Mouse (Mus musculus): Measurements from ENCODE around the gene Crocc. TPM values are rescaled to one million over a fixed set of nuclear protein-coding genes. Genes with fewer than 3 reads are reported as not detected.

Crocc gene
- polyA plus RNA-seq, 1 experiment from 2014 or later = 10.1 TPM

- H3K36me3 ChIP-seq (ENCODE audit: insufficient read depth, low read length) = peaks cover 72% of the 10 kb centered on the region
- no peak overlapping the region for H3K4me3 ChIP-seq (ENCODE audit: low read length)
- H3K27ac ChIP-seq (ENCODE audit: low read length) = no peak overlapping the region
- no peak overlapping the region for H3K4me2 ChIP-seq (replicated peaks; ENCODE audit: low read depth, low read length)
- no peaks in the 10 kb centered on the region for H3K9me3 ChIP-seq (ENCODE audit: low read length)
- no peak overlapping the region for H3K9ac ChIP-seq (replicated peaks; ENCODE audit: low read length)
- H3K4me1 ChIP-seq (ENCODE audit: insufficient read depth, low read length) = no peaks in the 10 kb centered on the region
- H3K27me3 ChIP-seq (ENCODE audit: insufficient read depth, low read length) = no peaks in the 10 kb centered on the region
- ATAC-seq (ENCODE audit: low FRiP score, low TSS enrichment) = no peak
- 60% methylated on average over 4 of the region's 4 CpGs for WGBS
These were observed 9.4 kb upstream of the Crocc start for GRCm38 (mm10) chr4:141069731-141070130.

GRCm38 (mm10) chr4:141068655-141069054, 8.3 kb upstream of the Crocc start:
- no peak overlapping the region for H3K4me3 ChIP-seq (ENCODE audit: low read length)
- H3K9me3 ChIP-seq (ENCODE audit: low read length) = no peaks in the 10 kb centered on the region
- H3K27me3 ChIP-seq (ENCODE audit: insufficient read depth, low read length) = no peaks in the 10 kb centered on the region
- no peaks in the 10 kb centered on the region for H3K4me1 ChIP-seq (ENCODE audit: insufficient read depth, low read length)
- H3K9ac ChIP-seq (replicated peaks; ENCODE audit: low read length) = no peak overlapping the region
- no peak overlapping the region for H3K27ac ChIP-seq (ENCODE audit: low read length)
- H3K36me3 ChIP-seq (ENCODE audit: insufficient read depth, low read length) = peaks cover 68% of the 10 kb centered on the region
- 92% methylated on average over 8 of the region's 8 CpGs for WGBS
- H3K4me2 ChIP-seq (replicated peaks; ENCODE audit: low read depth, low read length) = no peak overlapping the region
- no peak for ATAC-seq (ENCODE audit: low FRiP score, low TSS enrichment)

GRCm38 (mm10) chr4:141067516-141068046, 7.2 kb upstream of the Crocc start:
- 81% methylated on average over 9 of the region's 9 CpGs for WGBS
- Histone ChIP-seq H3K9me3 (ENCODE audit: low read length) (no peaks in the 10 kb centered on the region), H3K27ac (ENCODE audit: low read length) (no peak overlapping the region)

GRCm38 (mm10) chr4:141066709-141067515, 6.6 kb upstream of the Crocc start:
- no peak overlapping the region for H3K27ac ChIP-seq (ENCODE audit: low read length)

More at GRCm38 (mm10) chr4:141067516-141068046, 7.2 kb upstream of the Crocc start:
- H3K9ac ChIP-seq (replicated peaks; ENCODE audit: low read length) = no peak overlapping the region
- no peak overlapping the region for H3K4me3 ChIP-seq (ENCODE audit: low read length)
- no peaks in the 10 kb centered on the region for H3K27me3 ChIP-seq (ENCODE audit: insufficient read depth, low read length)
- peaks cover 57% of the 10 kb centered on the region for H3K36me3 ChIP-seq (ENCODE audit: insufficient read depth, low read length)
- H3K4me2 ChIP-seq (replicated peaks; ENCODE audit: low read depth, low read length) = no peak overlapping the region
- ATAC-seq (ENCODE audit: low FRiP score, low TSS enrichment) = no peak
- no peaks in the 10 kb centered on the region for H3K4me1 ChIP-seq (ENCODE audit: insufficient read depth, low read length)

GRCm38 (mm10) chr4:141065123-141065522, 4.8 kb upstream of the Crocc start:
- no peak overlapping the region for H3K4me3 ChIP-seq (ENCODE audit: low read length)
- no peaks in the 10 kb centered on the region for H3K27me3 ChIP-seq (ENCODE audit: insufficient read depth, low read length)
- 3% methylated on average over 8 of the region's 8 CpGs for WGBS
- H3K9ac ChIP-seq (replicated peaks; ENCODE audit: low read length) = no peak overlapping the region
- H3K4me2 ChIP-seq (replicated peaks; ENCODE audit: low read depth, low read length) = no peak overlapping the region
- H3K9me3 ChIP-seq (ENCODE audit: low read length) = no peaks in the 10 kb centered on the region
- H3K27ac ChIP-seq (ENCODE audit: low read length) = no peak overlapping the region
- H3K4me1 ChIP-seq (ENCODE audit: insufficient read depth, low read length) = peaks cover 6% of the 10 kb centered on the region
- peaks cover 35% of the 10 kb centered on the region for H3K36me3 ChIP-seq (ENCODE audit: insufficient read depth, low read length)
- no peak for ATAC-seq (ENCODE audit: low FRiP score, low TSS enrichment)

More at GRCm38 (mm10) chr4:141066709-141067515, 6.6 kb upstream of the Crocc start:
- ATAC-seq (ENCODE audit: low FRiP score, low TSS enrichment) = no peak
- Histone ChIP-seq H3K9ac (replicated peaks; ENCODE audit: low read length) (no peak overlapping the region), H3K4me1 (ENCODE audit: insufficient read depth, low read length) (no peaks in the 10 kb centered on the region), H3K4me3 (ENCODE audit: low read length) (no peak overlapping the region), H3K4me2 (replicated peaks; ENCODE audit: low read depth, low read length) (no peak overlapping the region), H3K9me3 (ENCODE audit: low read length) (no peaks in the 10 kb centered on the region), H3K36me3 (ENCODE audit: insufficient read depth, low read length) (peaks cover 51% of the 10 kb centered on the region), H3K27me3 (ENCODE audit: insufficient read depth, low read length) (no peaks in the 10 kb centered on the region)
- 70% methylated on average over 12 of the region's 12 CpGs for WGBS

- WGBS = 88% methylated on average over 4 of the region's 4 CpGs
These were observed 3.8 kb upstream of the Crocc start for GRCm38 (mm10) chr4:141064104-141064659.

GRCm38 (mm10) chr4:141059616-141060425, 529 bp downstream of the Crocc start:
- H3K9me3 ChIP-seq (ENCODE audit: low read length) = no peaks in the 10 kb centered on the region
- H3K9ac ChIP-seq (replicated peaks; ENCODE audit: low read length) = peak overlapping the region; percentile 85
- H3K4me2 ChIP-seq (replicated peaks; ENCODE audit: low read depth, low read length) = peak overlapping the region; percentile 85
- ATAC-seq (ENCODE audit: low FRiP score, low TSS enrichment) = no peak
- peaks cover 19% of the 10 kb centered on the region for H3K4me1 ChIP-seq (ENCODE audit: insufficient read depth, low read length)
- H3K36me3 ChIP-seq (ENCODE audit: insufficient read depth, low read length) = no peaks in the 10 kb centered on the region
- peak overlapping the region; percentile 95 for H3K27ac ChIP-seq (ENCODE audit: low read length)
- H3K4me3 ChIP-seq (ENCODE audit: low read length) = peak overlapping the region; percentile 72
- no peaks in the 10 kb centered on the region for H3K27me3 ChIP-seq (ENCODE audit: insufficient read depth, low read length)
- WGBS = under 1% methylated on average over 32 of the region's 32 CpGs

More at GRCm38 (mm10) chr4:141064104-141064659, 3.8 kb upstream of the Crocc start:
- ATAC-seq (ENCODE audit: low FRiP score, low TSS enrichment) = no peak
- Histone ChIP-seq H3K4me3 (ENCODE audit: low read length) (no peak overlapping the region), H3K9me3 (ENCODE audit: low read length) (no peaks in the 10 kb centered on the region), H3K9ac (replicated peaks; ENCODE audit: low read length) (no peak overlapping the region), H3K27me3 (ENCODE audit: insufficient read depth, low read length) (no peaks in the 10 kb centered on the region), H3K4me2 (replicated peaks; ENCODE audit: low read depth, low read length) (no peak overlapping the region), H3K4me1 (ENCODE audit: insufficient read depth, low read length) (peaks cover 12% of the 10 kb centered on the region), H3K36me3 (ENCODE audit: insufficient read depth, low read length) (peaks cover 31% of the 10 kb centered on the region), H3K27ac (ENCODE audit: low read length) (no peak overlapping the region)

- Histone ChIP-seq H3K4me1 (ENCODE audit: insufficient read depth, low read length) (peaks cover 26% of the 10 kb centered on the region), H3K9ac (replicated peaks; ENCODE audit: low read length) (no peak overlapping the region), H3K27me3 (ENCODE audit: insufficient read depth, low read length) (no peaks in the 10 kb centered on the region), H3K4me2 (replicated peaks; ENCODE audit: low read depth, low read length) (peak overlapping the region; percentile 85; the same call in 1 of the 2 replicates), H3K9me3 (ENCODE audit: low read length) (no peaks in the 10 kb centered on the region), H3K27ac (ENCODE audit: low read length) (no peak overlapping the region), H3K36me3 (ENCODE audit: insufficient read depth, low read length) (no peaks in the 10 kb centered on the region), H3K4me3 (ENCODE audit: low read length) (no peak overlapping the region)
- ATAC-seq (ENCODE audit: low FRiP score, low TSS enrichment) = no peak
- WGBS = 66% methylated on average over 8 of the region's 9 CpGs
These were observed 1.5 kb downstream of the Crocc start for GRCm38 (mm10) chr4:141058835-141059234.

- Histone ChIP-seq H3K4me1 (ENCODE audit: insufficient read depth, low read length) (peaks cover 40% of the 10 kb centered on the region), H3K36me3 (ENCODE audit: insufficient read depth, low read length) (no peaks in the 10 kb centered on the region), H3K4me2 (replicated peaks; ENCODE audit: low read depth, low read length) (no peak overlapping the region), H3K27ac (ENCODE audit: low read length) (no peak overlapping the region), H3K9me3 (ENCODE audit: low read length) (no peaks in the 10 kb centered on the region), H3K27me3 (ENCODE audit: insufficient read depth, low read length) (no peaks in the 10 kb centered on the region), H3K9ac (replicated peaks; ENCODE audit: low read length) (no peak overlapping the region), H3K4me3 (ENCODE audit: low read length) (no peak overlapping the region)
- no peak for ATAC-seq (ENCODE audit: low FRiP score, low TSS enrichment)
- 94% methylated on average over 10 of the region's 10 CpGs for WGBS
These were observed 3.4 kb downstream of the Crocc start for GRCm38 (mm10) chr4:141056970-141057369.

Data from kidney, embryonic 16.5 days (tissue).